Mouse (Mus musculus): Measurements from ENCODE around the gene Ifitm10.

The Ifitm10 gene

GRCm38 (mm10) chr7:142389961-142390650 lies 16.6 kb upstream of the Ifitm10 start:
- DNase-seq (ENCODE audit: low read depth) = peak; percentile 69

GRCm38 (mm10) chr7:142388740-142389139 lies 15.2 kb upstream of the Ifitm10 start:
- no peak for DNase-seq (ENCODE audit: low read depth)

- no peak for DNase-seq (ENCODE audit: low read depth)
Measured at GRCm38 (mm10) chr7:142388198-142388597, 14.6 kb upstream of the Ifitm10 start.

- peak; percentile 98 for DNase-seq (ENCODE audit: low read depth)
Measured at GRCm38 (mm10) chr7:142387419-142388148, 14.0 kb upstream of the Ifitm10 start, which contains the start of gene Ctsd. Gene Ctsd, minus strand, starts transcription at chr7:142388038.

GRCm38 (mm10) chr7:142386621-142387201 lies 13.2 kb upstream of the Ifitm10 start:
- no peak for DNase-seq (ENCODE audit: low read depth)

- DNase-seq (ENCODE audit: low read depth) = no peak
Measured at GRCm38 (mm10) chr7:142385742-142386403, 12.3 kb upstream of the Ifitm10 start.

GRCm38 (mm10) chr7:142384306-142384705 lies 10.8 kb upstream of the Ifitm10 start:
- DNase-seq (ENCODE audit: low read depth) = peak; percentile 83

GRCm38 (mm10) chr7:142382567-142382966 lies 9.0 kb upstream of the Ifitm10 start, which contains the start of gene Gm49369:
Gene Gm49369, minus strand, starts transcription at chr7:142382667.
- no peak for DNase-seq (ENCODE audit: low read depth)

GRCm38 (mm10) chr7:142381175-142381574 lies 7.6 kb upstream of the Ifitm10 start:
- DNase-seq (ENCODE audit: low read depth) = peak; percentile 89

- no peak for DNase-seq (ENCODE audit: low read depth)
Measured at GRCm38 (mm10) chr7:142379186-142379585, 5.6 kb upstream of the Ifitm10 start.

GRCm38 (mm10) chr7:142377233-142377925 lies 3.8 kb upstream of the Ifitm10 start:
- DNase-seq (ENCODE audit: low read depth) = no peak

- no peak for DNase-seq (ENCODE audit: low read depth)
Measured at GRCm38 (mm10) chr7:142376096-142376495, 2.5 kb upstream of the Ifitm10 start.

- peak; percentile 86 for DNase-seq (ENCODE audit: low read depth)
Measured at GRCm38 (mm10) chr7:142375261-142375724, 1.7 kb upstream of the Ifitm10 start.

- DNase-seq (ENCODE audit: low read depth) = no peak
Measured at GRCm38 (mm10) chr7:142374413-142375015, 961 bp upstream of the Ifitm10 start.

GRCm38 (mm10) chr7:142373039-142373438 lies 514 bp downstream of the Ifitm10 start:
- DNase-seq (ENCODE audit: low read depth) = no peak

GRCm38 (mm10) chr7:142371768-142372661 lies 1.5 kb downstream of the Ifitm10 start:
- no peak for DNase-seq (ENCODE audit: low read depth)

GRCm38 (mm10) chr7:142371398-142371767 lies 2.2 kb downstream of the Ifitm10 start:
- no peak for DNase-seq (ENCODE audit: low read depth)

GRCm38 (mm10) chr7:142370937-142371336 lies 2.6 kb downstream of the Ifitm10 start:
- DNase-seq (ENCODE audit: low read depth) = no peak

- no peak for DNase-seq (ENCODE audit: low read depth)
Measured at GRCm38 (mm10) chr7:142369820-142370219, 3.7 kb downstream of the Ifitm10 start.

- no peak for DNase-seq (ENCODE audit: low read depth)
Measured at GRCm38 (mm10) chr7:142368856-142369255, 4.7 kb downstream of the Ifitm10 start.
